Mouse (Mus musculus) heart, embryonic 15.5 days (tissue): Measurements from ENCODE around the gene Cdnf. TPM values are rescaled to one million over a fixed set of nuclear protein-coding genes. Genes with fewer than 3 reads are reported as not detected.

ENCODE experiments used
- ATAC-seq: fragments of 200-750 bp; cut with Nextera tagmentation; replicated peaks from 2 replicates; pipeline ENCODE4 v1.8.0; 2017; ENCODE audit warnings: low read depth, moderate TSS enrichment; ENCODE audit not compliant: insufficient number of reproducible peaks, insufficient read depth, low FRiP score
- H3K27ac ChIP-seq: fragments of 300-500 bp; sonication (generic); 2 replicates; pipeline ENCODE4 v1.5.1; 2015; ENCODE audit warnings: mild to moderate bottlenecking, inconsistent platforms
- H3K27me3 ChIP-seq: fragments of 300-500 bp; sonication (generic); 2 replicates; pipeline ENCODE4 v1.6.1; 2015; ENCODE audit warnings: inconsistent platforms
- H3K36me3 ChIP-seq: fragments of 300-500 bp; sonication (generic); 2 replicates; pipeline ENCODE4 v1.6.1; 2015; ENCODE audit warnings: mild to moderate bottlenecking, inconsistent platforms
- H3K4me1 ChIP-seq: fragments of 300-500 bp; sonication (generic); replicated peaks from 2 replicates; pipeline ENCODE4 v1.6.1; 2015; ENCODE audit warnings: inconsistent platforms
- H3K4me2 ChIP-seq: fragments of 300-500 bp; sonication (generic); 2 replicates; pipeline ENCODE4 v1.6.1; 2015; ENCODE audit warnings: inconsistent platforms, mild to moderate bottlenecking, moderate library complexity
- H3K4me3 ChIP-seq: fragments of 300-500 bp; sonication (generic); 2 replicates; pipeline ENCODE4 v1.5.1; 2015; ENCODE audit warnings: mild to moderate bottlenecking, inconsistent platforms
- H3K9ac ChIP-seq: fragments of 300-500 bp; sonication (generic); 2 replicates; pipeline ENCODE4 v1.6.1; 2015; ENCODE audit warnings: mild to moderate bottlenecking, inconsistent platforms
- H3K9me3 ChIP-seq: fragments of 300-500 bp; sonication (generic); replicated peaks from 2 replicates; pipeline ENCODE4 v1.6.1; 2016; ENCODE audit warnings: inconsistent platforms
- WGBS: fragments of 180-500 bp; shearing (Covaris S2); methylation state at CpG from one replicate; pipeline ENCODE4 v1.1.7; 2015; ENCODE audit warnings: mixed read lengths; 5-methylcytosine and 5-hydroxymethylcytosine counted together
- polyA plus RNA-seq: library from polyadenylated mRNA; unstranded; fragments of >200 nt; fragmentation: Nextera tagmentation; extraction: Ambion mirVana; gene quantifications from 2 replicates; pipeline ENCODE4 v1.2.1, GENCODE M21; 2015

The Cdnf gene
- polyA plus RNA-seq, 1 experiment from 2014 or later = 0.45 TPM

DNA sequence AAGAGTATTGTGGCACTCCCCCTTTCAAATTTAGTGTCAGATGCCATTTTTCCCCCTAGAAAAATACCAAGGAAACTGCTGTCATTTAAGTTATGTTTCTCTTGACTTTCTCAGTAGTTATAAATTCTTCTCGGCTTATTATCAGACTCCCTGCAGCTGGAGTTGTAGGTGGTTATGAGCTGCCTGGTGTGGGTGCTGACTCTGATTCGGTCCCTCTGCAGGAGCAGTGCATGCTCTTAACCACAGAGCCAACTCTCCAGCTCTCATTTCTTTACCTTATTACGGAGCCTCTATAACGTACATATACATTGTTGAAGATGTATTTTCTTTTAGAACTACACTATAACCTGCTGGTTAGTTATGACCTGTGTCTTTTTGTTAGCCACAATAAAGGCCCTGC is 9.7 kb downstream of the Cdnf start:
- H3K9me3 ChIP-seq = no peaks in the 10 kb centered on the region
- 75% methylated on average over 4 of the region's 4 CpGs for WGBS
- ATAC-seq = no peak

GRCm38 (mm10) chr2:3526288-3526687 is 13.5 kb downstream of the Cdnf start:
- H3K4me2 ChIP-seq = no peak overlapping the region
- H3K9me3 ChIP-seq = no peaks in the 10 kb centered on the region
- 80% methylated on average over 6 of the region's 6 CpGs for WGBS
- H3K27ac ChIP-seq = no peak overlapping the region
- no peaks in the 10 kb centered on the region for H3K27me3 ChIP-seq
- no peak overlapping the region for H3K9ac ChIP-seq
- no peaks in the 10 kb centered on the region for H3K36me3 ChIP-seq
- ATAC-seq = no peak
- no peaks in the 10 kb centered on the region for H3K4me1 ChIP-seq
- no peak overlapping the region for H3K4me3 ChIP-seq

More for the DNA sequence above, 9.7 kb downstream of the Cdnf start:
- Histone ChIP-seq H3K27ac (no peak overlapping the region), H3K4me2 (no peak overlapping the region), H3K4me1 (no peaks in the 10 kb centered on the region), H3K9ac (no peak overlapping the region), H3K36me3 (no peaks in the 10 kb centered on the region), H3K4me3 (no peak overlapping the region), H3K27me3 (no peaks in the 10 kb centered on the region)

- WGBS = 53% methylated on average over 9 of the region's 9 CpGs
- Histone ChIP-seq H3K27me3 (no peaks in the 10 kb centered on the region), H3K27ac (no peak overlapping the region), H3K9ac (no peak overlapping the region), H3K36me3 (no peaks in the 10 kb centered on the region), H3K9me3 (no peaks in the 10 kb centered on the region), H3K4me1 (0 out of 2 replicates have a peak, but pooled peaks cover 4% of the 10 kb centered on the region), H3K4me3 (no peak overlapping the region), H3K4me2 (no peak overlapping the region)
- no peak for ATAC-seq
Observed at GRCm38 (mm10) chr2:3541307-3542079, 28.7 kb downstream of the Cdnf start.

- ATAC-seq = no peak
Observed at GRCm38 (mm10) chr2:3546055-3546454, 33.2 kb downstream of the Cdnf start.

GRCm38 (mm10) chr2:3546588-3546987 is 33.8 kb downstream of the Cdnf start:
- Histone ChIP-seq H3K4me1 (0 out of 2 replicates have a peak, but pooled peaks cover 4% of the 10 kb centered on the region), H3K36me3 (no peaks in the 10 kb centered on the region), H3K27ac (no peak overlapping the region), H3K9ac (no peak overlapping the region), H3K4me3 (no peak overlapping the region), H3K27me3 (no peaks in the 10 kb centered on the region), H3K4me2 (no peak overlapping the region), H3K9me3 (no peaks in the 10 kb centered on the region)
- no peak for ATAC-seq
- WGBS = 0% methylated on average over 4 of the region's 4 CpGs

More at GRCm38 (mm10) chr2:3546055-3546454, 33.2 kb downstream of the Cdnf start:
- H3K4me3 ChIP-seq = no peak overlapping the region
- H3K27ac ChIP-seq = no peak overlapping the region
- no peaks in the 10 kb centered on the region for H3K36me3 ChIP-seq
- H3K9me3 ChIP-seq = no peaks in the 10 kb centered on the region
- H3K9ac ChIP-seq = no peak overlapping the region
- no peak overlapping the region for H3K4me2 ChIP-seq
- WGBS = 49% methylated on average over 2 of the region's 2 CpGs
- 0 out of 2 replicates have a peak, but pooled peaks cover 4% of the 10 kb centered on the region for H3K4me1 ChIP-seq
- H3K27me3 ChIP-seq = no peaks in the 10 kb centered on the region

GRCm38 (mm10) chr2:3570186-3570585 is 57.4 kb downstream of the Cdnf start, which contains the start of gene Fam107b:
Gene Fam107b (plus strand): TSS chr2:3570488.
- ATAC-seq = no peak
- 62% methylated on average over 12 of the region's 12 CpGs for WGBS

GRCm38 (mm10) chr2:3570606-3571005 is 57.8 kb downstream of the Cdnf start:
- ATAC-seq = no peak
- H3K9me3 ChIP-seq = no peaks in the 10 kb centered on the region
- no peak overlapping the region for H3K9ac ChIP-seq
- H3K4me2 ChIP-seq = no peak overlapping the region
- no peaks in the 10 kb centered on the region for H3K27me3 ChIP-seq
- no peak overlapping the region for H3K27ac ChIP-seq
- WGBS = 85% methylated on average over 11 of the region's 11 CpGs
- H3K36me3 ChIP-seq = no peaks in the 10 kb centered on the region
- no peaks in the 10 kb centered on the region for H3K4me1 ChIP-seq
- H3K4me3 ChIP-seq = no peak overlapping the region

More at GRCm38 (mm10) chr2:3570186-3570585, 57.4 kb downstream of the Cdnf start, which contains the start of gene Fam107b:
- no peaks in the 10 kb centered on the region for H3K27me3 ChIP-seq
- no peaks in the 10 kb centered on the region for H3K4me1 ChIP-seq
- no peak within 1 kb of the TSS for H3K27ac ChIP-seq
- H3K9me3 ChIP-seq = no peaks in the 10 kb centered on the region
- no peak within 1 kb of the TSS for H3K4me3 ChIP-seq
- no peak within 1 kb of the TSS for H3K9ac ChIP-seq
- no peaks in the 10 kb centered on the region for H3K36me3 ChIP-seq
- no peak within 1 kb of the TSS for H3K4me2 ChIP-seq

DNA sequence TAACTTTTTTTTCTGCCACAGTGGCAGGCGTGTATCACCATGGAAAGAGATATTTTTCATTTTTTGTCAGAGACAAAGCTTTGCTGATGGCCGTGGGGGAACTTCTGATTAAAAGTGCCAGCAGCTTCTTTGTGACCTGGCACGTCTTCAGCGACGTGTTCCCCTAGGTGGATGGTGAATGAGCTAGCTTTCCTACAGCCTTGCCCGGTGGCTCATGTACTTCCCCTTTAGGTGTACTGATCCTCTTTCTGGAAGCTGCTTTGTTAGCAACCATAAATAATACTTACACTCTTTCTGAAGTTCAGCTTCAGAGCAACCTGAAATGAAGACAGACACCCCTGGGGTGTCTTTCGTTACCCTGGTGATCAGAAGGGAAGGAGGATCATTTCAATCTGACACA is 61.1 kb downstream of the Cdnf start:
- ATAC-seq = no peak
- H3K4me1 ChIP-seq = no peaks in the 10 kb centered on the region
- no peak overlapping the region for H3K4me3 ChIP-seq
- 78% methylated on average over 7 of the region's 7 CpGs for WGBS
- no peaks in the 10 kb centered on the region for H3K9me3 ChIP-seq
- no peak overlapping the region for H3K27ac ChIP-seq
- no peaks in the 10 kb centered on the region for H3K36me3 ChIP-seq
- no peak overlapping the region for H3K4me2 ChIP-seq
- no peak overlapping the region for H3K9ac ChIP-seq
- H3K27me3 ChIP-seq = no peaks in the 10 kb centered on the region

- Histone ChIP-seq H3K36me3 (no peaks in the 10 kb centered on the region), H3K4me2 (no peak overlapping the region), H3K9me3 (no peaks in the 10 kb centered on the region), H3K27me3 (no peaks in the 10 kb centered on the region), H3K4me3 (no peak overlapping the region), H3K9ac (no peak overlapping the region), H3K4me1 (no peaks in the 10 kb centered on the region), H3K27ac (no peak overlapping the region)
- ATAC-seq = no peak
- WGBS = 78% methylated on average over 1 of the region's 1 CpGs
Observed at GRCm38 (mm10) chr2:3575140-3575539, 62.3 kb downstream of the Cdnf start.

Other genes with a start within 250 kb of the Cdnf start
- gene Nmt2, start 228.8 kb upstream of the Cdnf start, polyA plus RNA-seq = 26.4 and 30.6 TPM in 2 replicates
- gene Rpp38, start 180.4 kb upstream of the Cdnf start, polyA plus RNA-seq = 10.6 and 11.5 TPM in 2 replicates
- gene Acbd7, start 176.9 kb upstream of the Cdnf start, polyA plus RNA-seq = 0.34 and 0.38 TPM in 2 replicates
- not detected in 2 replicates for gene Olah, start 115.8 kb upstream of the Cdnf start, polyA plus RNA-seq
- gene Meig1, start 90.4 kb upstream of the Cdnf start, polyA plus RNA-seq = 0.47 and 1.0 TPM in 2 replicates
- gene Dclre1c, start 88.9 kb upstream of the Cdnf start, polyA plus RNA-seq = 3.4 and 5.3 TPM in 2 replicates
- gene Suv39h2, start 38.0 kb upstream of the Cdnf start, polyA plus RNA-seq = 5.3 and 7.0 TPM in 2 replicates
- gene Gm45902, start 240 bp upstream of the Cdnf start, polyA plus RNA-seq = 2.7 and 3.2 TPM in 2 replicates
- gene Hspa14, start 216 bp upstream of the Cdnf start, polyA plus RNA-seq = 67.9 and 73.6 TPM in 2 replicates
- gene Fam107b, start 57.5 kb downstream of the Cdnf start, polyA plus RNA-seq = 17.8 and 29.4 TPM in 2 replicates